Mouse (Mus musculus) erythroblast, embryonic 14.5 days (primary cell): ENCODE measurements around the gene D16Ertd472e.

ENCODE experiments used
- GATA1 ChIP-seq: IDR thresholded peaks from 2 replicates; pipeline ENCODE4 v1.6.1; 2012; ENCODE audit warnings: low read length, inconsistent platforms, mixed read lengths
- TAL1 ChIP-seq: IDR thresholded peaks from 3 replicates; pipeline ENCODE4 v1.6.1; 2012; ENCODE audit warnings: low read length, inconsistent platforms, mixed read lengths

GRCm38 (mm10) chr16:78563093-78563971 lies 13.2 kb downstream of the D16Ertd472e start:
- no peak for TF ChIP-seq GATA1
- TF ChIP-seq TAL1, result no peak
